Mouse (Mus musculus): ENCODE measurements around the gene Lrrn3. TPM values are rescaled to one million over a fixed set of nuclear protein-coding genes. Genes with fewer than 3 reads are reported as not detected.

Gene Lrrn3
- 1.1 TPM in 2 replicates for polyA plus RNA-seq (2015; fragmentation: Nextera tagmentation; extraction: Ambion mirVana)

- ATAC-seq (ENCODE audit: insufficient read depth), result no peak
- no peaks in the 10 kb centered on the region for H3K4me1 ChIP-seq (replicated peaks)
- peaks cover 26% of the 10 kb centered on the region for H3K27me3 ChIP-seq
- WGBS (ENCODE audit: insufficient replicate concordance), result 83% methylated on average over 1 of the region's 1 CpGs
- no peak within 1 kb of the TSS for H3K27ac ChIP-seq (replicated peaks)
- H3K9me3 ChIP-seq (replicated peaks), result no peaks in the 10 kb centered on the region
- no peaks in the 10 kb centered on the region for H3K36me3 ChIP-seq (replicated peaks)
- H3K4me3 ChIP-seq (replicated peaks), result peak within 1 kb of the TSS; percentile 8; the same call in 1 of the 2 replicates
- no peak within 1 kb of the TSS for H3K9ac ChIP-seq
- peak within 1 kb of the TSS; percentile 23; the same call in 1 of the 2 replicates for H3K4me2 ChIP-seq
These were observed at the start of gene Lrrn3 for GRCm38 (mm10) chr12:41486331-41486730. Lrrn3 (minus strand) TSS chr12:41486431.

GRCm38 (mm10) chr12:41528410-41528809, 42.2 kb upstream of the Lrrn3 start:
- no peak for ATAC-seq (ENCODE audit: insufficient read depth)
- Histone ChIP-seq H3K4me3 (replicated peaks) (no peak overlapping the region), H3K4me2 (no peak overlapping the region), H3K9ac (no peak overlapping the region), H3K27me3 (no peaks in the 10 kb centered on the region), H3K9me3 (replicated peaks) (no peaks in the 10 kb centered on the region), H3K4me1 (replicated peaks) (no peaks in the 10 kb centered on the region), H3K36me3 (replicated peaks) (no peaks in the 10 kb centered on the region), H3K27ac (replicated peaks) (no peak overlapping the region)
- 61% methylated on average over 4 of the region's 4 CpGs for WGBS (ENCODE audit: insufficient replicate concordance)

GRCm38 (mm10) chr12:41526688-41527087, 40.5 kb upstream of the Lrrn3 start:
- Histone ChIP-seq H3K9ac (no peak overlapping the region), H3K9me3 (replicated peaks) (no peaks in the 10 kb centered on the region), H3K27me3 (no peaks in the 10 kb centered on the region), H3K4me1 (replicated peaks) (no peaks in the 10 kb centered on the region), H3K4me3 (replicated peaks) (no peak overlapping the region), H3K4me2 (no peak overlapping the region), H3K36me3 (replicated peaks) (no peaks in the 10 kb centered on the region), H3K27ac (replicated peaks) (no peak overlapping the region)
- WGBS (ENCODE audit: insufficient replicate concordance), result 56% methylated on average over 2 of the region's 2 CpGs
- ATAC-seq (ENCODE audit: insufficient read depth), result no peak

GRCm38 (mm10) chr12:41521671-41522070, 35.4 kb upstream of the Lrrn3 start:
- ATAC-seq (ENCODE audit: insufficient read depth), result no peak
- no peak overlapping the region for H3K9ac ChIP-seq
- no peaks in the 10 kb centered on the region for H3K4me1 ChIP-seq (replicated peaks)
- no peaks in the 10 kb centered on the region for H3K36me3 ChIP-seq (replicated peaks)
- no peak overlapping the region for H3K4me3 ChIP-seq (replicated peaks)
- 71% methylated on average over 2 of the region's 2 CpGs for WGBS (ENCODE audit: insufficient replicate concordance)
- H3K27me3 ChIP-seq, result no peaks in the 10 kb centered on the region
- no peak overlapping the region for H3K27ac ChIP-seq (replicated peaks)
- H3K4me2 ChIP-seq, result no peak overlapping the region
- H3K9me3 ChIP-seq (replicated peaks), result no peaks in the 10 kb centered on the region

GRCm38 (mm10) chr12:41520326-41520725, 34.1 kb upstream of the Lrrn3 start:
- ATAC-seq (ENCODE audit: insufficient read depth), result no peak
- no peak overlapping the region for H3K4me3 ChIP-seq (replicated peaks)
- no peaks in the 10 kb centered on the region for H3K27me3 ChIP-seq
- H3K36me3 ChIP-seq (replicated peaks), result no peaks in the 10 kb centered on the region
- H3K4me2 ChIP-seq, result no peak overlapping the region
- 46% methylated on average over 2 of the region's 2 CpGs for WGBS (ENCODE audit: insufficient replicate concordance)
- no peaks in the 10 kb centered on the region for H3K4me1 ChIP-seq (replicated peaks)
- H3K9ac ChIP-seq, result no peak overlapping the region
- H3K27ac ChIP-seq (replicated peaks), result no peak overlapping the region
- no peaks in the 10 kb centered on the region for H3K9me3 ChIP-seq (replicated peaks)

- WGBS (ENCODE audit: insufficient replicate concordance), result 49% methylated on average over 5 of the region's 5 CpGs
- no peak for ATAC-seq (ENCODE audit: insufficient read depth)
- no peaks in the 10 kb centered on the region for H3K36me3 ChIP-seq (replicated peaks)
- H3K27me3 ChIP-seq, result no peaks in the 10 kb centered on the region
- H3K27ac ChIP-seq (replicated peaks), result no peak overlapping the region
- no peak overlapping the region for H3K9ac ChIP-seq
- no peak overlapping the region for H3K4me3 ChIP-seq (replicated peaks)
- H3K4me1 ChIP-seq (replicated peaks), result no peaks in the 10 kb centered on the region
- no peaks in the 10 kb centered on the region for H3K9me3 ChIP-seq (replicated peaks)
- no peak overlapping the region for H3K4me2 ChIP-seq
These were observed 32.7 kb upstream of the Lrrn3 start for GRCm38 (mm10) chr12:41518897-41519296.

- Histone ChIP-seq H3K9me3 (replicated peaks) (no peaks in the 10 kb centered on the region), H3K27me3 (no peaks in the 10 kb centered on the region), H3K4me1 (replicated peaks) (no peaks in the 10 kb centered on the region), H3K36me3 (replicated peaks) (no peaks in the 10 kb centered on the region), H3K9ac (no peak overlapping the region), H3K27ac (replicated peaks) (no peak overlapping the region), H3K4me2 (no peak overlapping the region), H3K4me3 (replicated peaks) (no peak overlapping the region)
- no peak for ATAC-seq (ENCODE audit: insufficient read depth)
- WGBS (ENCODE audit: insufficient replicate concordance), result 67% methylated on average over 3 of the region's 3 CpGs
These were observed 24.4 kb upstream of the Lrrn3 start for GRCm38 (mm10) chr12:41510588-41510987.

GRCm38 (mm10) chr12:41508610-41509009, 22.4 kb upstream of the Lrrn3 start:
- H3K4me3 ChIP-seq (replicated peaks), result no peak overlapping the region
- WGBS (ENCODE audit: insufficient replicate concordance), result 52% methylated on average over 4 of the region's 4 CpGs
- H3K4me1 ChIP-seq (replicated peaks), result no peaks in the 10 kb centered on the region
- H3K27me3 ChIP-seq, result no peaks in the 10 kb centered on the region
- no peak overlapping the region for H3K9ac ChIP-seq
- H3K9me3 ChIP-seq (replicated peaks), result no peaks in the 10 kb centered on the region
- no peak overlapping the region for H3K4me2 ChIP-seq
- no peaks in the 10 kb centered on the region for H3K36me3 ChIP-seq (replicated peaks)
- no peak overlapping the region for H3K27ac ChIP-seq (replicated peaks)
- ATAC-seq (ENCODE audit: insufficient read depth), result no peak

GRCm38 (mm10) chr12:41500049-41500820, 14.0 kb upstream of the Lrrn3 start:
- 52% methylated on average over 9 of the region's 9 CpGs for WGBS (ENCODE audit: insufficient replicate concordance)
- H3K27ac ChIP-seq (replicated peaks), result no peak overlapping the region

GRCm38 (mm10) chr12:41494620-41495019, 8.4 kb upstream of the Lrrn3 start:
- 27% methylated on average over 10 of the region's 10 CpGs for WGBS (ENCODE audit: insufficient replicate concordance)
- no peak overlapping the region for H3K4me2 ChIP-seq

More at GRCm38 (mm10) chr12:41500049-41500820, 14.0 kb upstream of the Lrrn3 start:
- no peaks in the 10 kb centered on the region for H3K9me3 ChIP-seq (replicated peaks)
- H3K27me3 ChIP-seq, result no peaks in the 10 kb centered on the region
- no peak overlapping the region for H3K4me2 ChIP-seq
- H3K4me3 ChIP-seq (replicated peaks), result no peak overlapping the region
- no peak for ATAC-seq (ENCODE audit: insufficient read depth)
- no peak overlapping the region for H3K9ac ChIP-seq
- H3K4me1 ChIP-seq (replicated peaks), result no peaks in the 10 kb centered on the region
- no peaks in the 10 kb centered on the region for H3K36me3 ChIP-seq (replicated peaks)

GRCm38 (mm10) chr12:41487005-41487404, 774 bp upstream of the Lrrn3 start:
- no peaks in the 10 kb centered on the region for H3K36me3 ChIP-seq (replicated peaks)
- H3K9ac ChIP-seq, result no peak overlapping the region
- H3K4me3 ChIP-seq (replicated peaks), result no peak overlapping the region
- H3K4me1 ChIP-seq (replicated peaks), result no peaks in the 10 kb centered on the region
- 23% methylated on average over 5 of the region's 5 CpGs for WGBS (ENCODE audit: insufficient replicate concordance)
- no peak overlapping the region for H3K27ac ChIP-seq (replicated peaks)
- no peak overlapping the region for H3K4me2 ChIP-seq
- H3K27me3 ChIP-seq, result peaks cover 26% of the 10 kb centered on the region
- H3K9me3 ChIP-seq (replicated peaks), result no peaks in the 10 kb centered on the region
- ATAC-seq (ENCODE audit: insufficient read depth), result no peak

More at GRCm38 (mm10) chr12:41494620-41495019, 8.4 kb upstream of the Lrrn3 start:
- Histone ChIP-seq H3K36me3 (replicated peaks) (no peaks in the 10 kb centered on the region), H3K9ac (no peak overlapping the region), H3K4me1 (replicated peaks) (no peaks in the 10 kb centered on the region), H3K27me3 (no peaks in the 10 kb centered on the region), H3K9me3 (replicated peaks) (no peaks in the 10 kb centered on the region), H3K27ac (replicated peaks) (no peak overlapping the region), H3K4me3 (replicated peaks) (no peak overlapping the region)
- ATAC-seq (ENCODE audit: insufficient read depth), result no peak

All from liver, embryonic 15.5 days (tissue).